Mouse (Mus musculus): ENCODE data around the gene Ankrd63. TPM values are rescaled to one million over a fixed set of nuclear protein-coding genes. Genes with fewer than 3 reads are reported as not detected.

The Ankrd63 gene
- 2.1 and 3.0 TPM in 2 replicates for polyA plus RNA-seq (2014; fragmentation: Nextera tagmentation; extraction: Ambion mirVana)

GRCm38 (mm10) chr2:118703913-118704730 lies at the start of gene Ankrd63:
Gene Ankrd63, minus strand, starts transcription at chr2:118703963.
- H3K4me2 ChIP-seq (ENCODE audit: low read length) = peak within 1 kb of the TSS; percentile 74
- 0 out of 4 replicates have a peak within 1 kb of the TSS, but pooled peaks of 1 of the 2 experiments have one; percentile 12 for H3K27ac ChIP-seq (replicated peaks in 1 of 2; ENCODE audit: control insufficient read depth in 1 of 2, insufficient read depth in 1 of 2, low read depth in 2 of 2, low read length in 2 of 2)
- WGBS = 2% methylated on average over 50 of the region's 50 CpGs
- H3K4me1 ChIP-seq (ENCODE audit: control insufficient read depth in 2 of 2, insufficient read depth in 2 of 2, low read length in 2 of 2) = peaks cover 39 to 47% of the 10 kb centered on the region in 2 experiments
- peaks cover 65% of the 10 kb centered on the region for H3K27me3 ChIP-seq (ENCODE audit: control insufficient read depth, insufficient read depth, low read length)
- H3K9ac ChIP-seq (ENCODE audit: low read length) = peak within 1 kb of the TSS; percentile 73
- H3K9me3 ChIP-seq (ENCODE audit: control insufficient read depth, low read length) = no peaks in the 10 kb centered on the region
- H3K36me3 ChIP-seq (ENCODE audit: control insufficient read depth, insufficient read depth, low read length) = no peaks in the 10 kb centered on the region
- H3K4me3 ChIP-seq (ENCODE audit: control insufficient read depth in 1 of 2, insufficient read depth in 1 of 2, low read depth in 1 of 2, low read length in 2 of 2) = peak within 1 kb of the TSS; percentile 46 to 47
- no peak for ATAC-seq (ENCODE audit: insufficient number of reproducible peaks, insufficient read depth, low FRiP score, low read depth)

GRCm38 (mm10) chr2:118752792-118753108 lies 49.0 kb upstream of the Ankrd63 start:
- Histone ChIP-seq H3K4me1 (ENCODE audit: control insufficient read depth in 2 of 2, insufficient read depth in 2 of 2, low read length in 2 of 2) (peaks cover 38 to 55% of the 10 kb centered on the region in 2 experiments), H3K4me3 (ENCODE audit: control insufficient read depth in 1 of 2, insufficient read depth in 1 of 2, low read depth in 1 of 2, low read length in 2 of 2) (no peak overlapping the region), H3K9ac (ENCODE audit: low read length) (peak overlapping the region; percentile 47; the same call in 1 of the 2 replicates), H3K27ac (replicated peaks in 1 of 2; ENCODE audit: control insufficient read depth in 1 of 2, insufficient read depth in 1 of 2, low read depth in 2 of 2, low read length in 2 of 2) (peak overlapping the region; percentile 91 to 93), H3K4me2 (ENCODE audit: low read length) (peak overlapping the region; percentile 34; the same call in 1 of the 2 replicates), H3K9me3 (ENCODE audit: control insufficient read depth, low read length) (no peaks in the 10 kb centered on the region), H3K36me3 (ENCODE audit: control insufficient read depth, insufficient read depth, low read length) (peaks cover 26% of the 10 kb centered on the region), H3K27me3 (ENCODE audit: control insufficient read depth, insufficient read depth, low read length) (no peaks in the 10 kb centered on the region; the same call in 1 of the 2 replicates)
- ATAC-seq (ENCODE audit: insufficient number of reproducible peaks, insufficient read depth, low FRiP score, low read depth) = no peak
- 49% methylated on average over 4 of the region's 4 CpGs for WGBS

GRCm38 (mm10) chr2:118751896-118752791 lies 48.4 kb upstream of the Ankrd63 start:
- Histone ChIP-seq H3K9me3 (ENCODE audit: control insufficient read depth, low read length) (no peaks in the 10 kb centered on the region), H3K27me3 (ENCODE audit: control insufficient read depth, insufficient read depth, low read length) (no peaks in the 10 kb centered on the region; the same call in 1 of the 2 replicates), H3K27ac (replicated peaks in 1 of 2; ENCODE audit: control insufficient read depth in 1 of 2, insufficient read depth in 1 of 2, low read depth in 2 of 2, low read length in 2 of 2) (peak overlapping the region; percentile 91 to 93), H3K36me3 (ENCODE audit: control insufficient read depth, insufficient read depth, low read length) (peaks cover 22% of the 10 kb centered on the region), H3K4me1 (ENCODE audit: control insufficient read depth in 2 of 2, insufficient read depth in 2 of 2, low read length in 2 of 2) (peaks cover 39 to 61% of the 10 kb centered on the region in 2 experiments), H3K4me2 (ENCODE audit: low read length) (peak overlapping the region; percentile 34), H3K4me3 (ENCODE audit: control insufficient read depth in 1 of 2, insufficient read depth in 1 of 2, low read depth in 1 of 2, low read length in 2 of 2) (no peak overlapping the region), H3K9ac (ENCODE audit: low read length) (peak overlapping the region; percentile 47)
- WGBS = 33% methylated on average over 16 of the region's 16 CpGs
- peak; percentile 22; the same call in 1 of the 2 replicates for ATAC-seq (ENCODE audit: insufficient number of reproducible peaks, insufficient read depth, low FRiP score, low read depth)

- Histone ChIP-seq H3K9ac (ENCODE audit: low read length) (peak overlapping the region; percentile 64), H3K4me3 (ENCODE audit: control insufficient read depth in 1 of 2, insufficient read depth in 1 of 2, low read depth in 1 of 2, low read length in 2 of 2) (no peak overlapping the region), H3K36me3 (ENCODE audit: control insufficient read depth, insufficient read depth, low read length) (peaks cover 17% of the 10 kb centered on the region), H3K9me3 (ENCODE audit: control insufficient read depth, low read length) (no peaks in the 10 kb centered on the region), H3K27me3 (ENCODE audit: control insufficient read depth, insufficient read depth, low read length) (no peaks in the 10 kb centered on the region), H3K4me2 (ENCODE audit: low read length) (peak overlapping the region; percentile 88), H3K4me1 (ENCODE audit: control insufficient read depth in 2 of 2, insufficient read depth in 2 of 2, low read length in 2 of 2) (peaks cover 39 to 66% of the 10 kb centered on the region in 2 experiments), H3K27ac (replicated peaks in 1 of 2; ENCODE audit: control insufficient read depth in 1 of 2, insufficient read depth in 1 of 2, low read depth in 2 of 2, low read length in 2 of 2) (peak overlapping the region; percentile 88 to 91)
- peak; percentile 33; the same call in 1 of the 2 replicates for ATAC-seq (ENCODE audit: insufficient number of reproducible peaks, insufficient read depth, low FRiP score, low read depth)
- 19% methylated on average over 8 of the region's 8 CpGs for WGBS
These were observed 46.7 kb upstream of the Ankrd63 start for GRCm38 (mm10) chr2:118750476-118750875.

- Histone ChIP-seq H3K9ac (ENCODE audit: low read length) (peak overlapping the region; percentile 64), H3K4me2 (ENCODE audit: low read length) (peak overlapping the region; percentile 88), H3K4me1 (ENCODE audit: control insufficient read depth in 2 of 2, insufficient read depth in 2 of 2, low read length in 2 of 2) (peaks cover 48 to 69% of the 10 kb centered on the region in 2 experiments), H3K9me3 (ENCODE audit: control insufficient read depth, low read length) (no peaks in the 10 kb centered on the region), H3K27ac (replicated peaks in 1 of 2; ENCODE audit: control insufficient read depth in 1 of 2, insufficient read depth in 1 of 2, low read depth in 2 of 2, low read length in 2 of 2) (peak overlapping the region; percentile 88 to 91), H3K4me3 (ENCODE audit: control insufficient read depth in 1 of 2, insufficient read depth in 1 of 2, low read depth in 1 of 2, low read length in 2 of 2) (peak overlapping the region in 1 of 2 experiments; percentile 11; a peak in 1 of 4 replicates), H3K36me3 (ENCODE audit: control insufficient read depth, insufficient read depth, low read length) (peaks cover 17% of the 10 kb centered on the region), H3K27me3 (ENCODE audit: control insufficient read depth, insufficient read depth, low read length) (peaks cover 3% of the 10 kb centered on the region; the same call in 1 of the 2 replicates)
- no peak for ATAC-seq (ENCODE audit: insufficient number of reproducible peaks, insufficient read depth, low FRiP score, low read depth)
- 44% methylated on average over 10 of the region's 10 CpGs for WGBS
These were observed 45.6 kb upstream of the Ankrd63 start for GRCm38 (mm10) chr2:118749341-118749884.

GRCm38 (mm10) chr2:118747301-118747960 lies 43.7 kb upstream of the Ankrd63 start:
- peak overlapping the region; percentile 88 for H3K4me2 ChIP-seq (ENCODE audit: low read length)
- no peaks in the 10 kb centered on the region for H3K9me3 ChIP-seq (ENCODE audit: control insufficient read depth, low read length)
- ATAC-seq (ENCODE audit: insufficient number of reproducible peaks, insufficient read depth, low FRiP score, low read depth) = no peak
- peaks cover 45 to 59% of the 10 kb centered on the region in 2 experiments for H3K4me1 ChIP-seq (ENCODE audit: control insufficient read depth in 2 of 2, insufficient read depth in 2 of 2, low read length in 2 of 2)
- H3K9ac ChIP-seq (ENCODE audit: low read length) = peak overlapping the region; percentile 98
- peaks cover 17% of the 10 kb centered on the region for H3K36me3 ChIP-seq (ENCODE audit: control insufficient read depth, insufficient read depth, low read length)
- H3K4me3 ChIP-seq (ENCODE audit: control insufficient read depth in 1 of 2, insufficient read depth in 1 of 2, low read depth in 1 of 2, low read length in 2 of 2) = peak overlapping the region; percentile 95 to 98
- peak overlapping the region; percentile 83 to 86 for H3K27ac ChIP-seq (replicated peaks in 1 of 2; ENCODE audit: control insufficient read depth in 1 of 2, insufficient read depth in 1 of 2, low read depth in 2 of 2, low read length in 2 of 2)
- 14% methylated on average over 10 of the region's 10 CpGs for WGBS
- H3K27me3 ChIP-seq (ENCODE audit: control insufficient read depth, insufficient read depth, low read length) = peaks cover 5% of the 10 kb centered on the region; the same call in 1 of the 2 replicates

Data from heart, embryonic 14.5 days (tissue).